Mouse (Mus musculus): Measurements from ENCODE around the gene Chst15. TPM values are rescaled to one million over a fixed set of nuclear protein-coding genes. Genes with fewer than 3 reads are reported as not detected.

Chst15 gene
- polyA plus RNA-seq, 1 experiment, result 1.8 TPM

DNA sequence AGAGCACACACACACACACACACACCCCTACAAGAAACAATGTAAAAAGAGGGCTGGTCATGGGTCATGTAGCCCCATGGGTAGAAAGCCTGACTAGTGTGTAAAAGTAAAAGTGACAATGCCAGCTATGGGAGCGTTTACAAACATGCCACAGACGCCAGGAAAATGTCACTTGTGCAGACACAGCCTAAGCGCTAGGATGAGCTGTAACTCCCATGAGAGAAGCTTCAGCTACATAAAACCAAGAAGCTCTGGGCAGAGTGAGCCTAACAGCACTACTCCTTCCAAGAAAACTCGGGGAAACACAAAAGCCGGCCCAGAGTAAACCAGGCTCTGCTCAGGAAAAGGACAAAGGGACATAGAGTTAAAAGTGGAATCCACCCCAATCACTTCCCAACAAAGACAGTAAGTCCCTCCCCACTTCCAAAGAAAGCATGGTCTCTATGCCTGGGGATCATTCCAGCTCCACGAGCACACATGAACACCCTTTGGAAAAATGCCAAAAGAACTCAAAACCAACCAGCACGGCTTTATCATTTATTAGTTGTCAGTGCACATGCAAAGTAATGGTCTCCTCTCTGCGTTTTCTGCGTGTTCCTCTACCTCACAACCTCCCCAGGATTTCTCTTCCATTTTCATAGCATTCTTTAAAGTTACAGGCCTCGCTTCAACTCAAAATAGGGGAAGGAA, 93.4 kb downstream of the Chst15 start:
- no peaks in the 10 kb centered on the region for H3K27me3 ChIP-seq (ENCODE audit: control insufficient read depth, insufficient read depth, low read length)
- no peak for TF ChIP-seq CTCF (IDR thresholded peaks at IDR 0.05; ENCODE audit: control insufficient read depth, insufficient read depth, insufficient replicate concordance, low read depth, low read length)
- no peak for TF ChIP-seq POLR2A (IDR thresholded peaks at IDR 0.05; ENCODE audit: control insufficient read depth, low read depth, low read length)
- no peaks in the 10 kb centered on the region for H3K4me1 ChIP-seq (ENCODE audit: control insufficient read depth, insufficient read depth, low read length)
- no peak overlapping the region for H3K27ac ChIP-seq (ENCODE audit: control insufficient read depth, insufficient read depth, low read depth, low read length)
- no peaks in the 10 kb centered on the region for H3K36me3 ChIP-seq (ENCODE audit: control insufficient read depth, insufficient read depth, low read length)
- no peak overlapping the region for H3K4me3 ChIP-seq (ENCODE audit: control insufficient read depth, low read depth, low read length)

DNA sequence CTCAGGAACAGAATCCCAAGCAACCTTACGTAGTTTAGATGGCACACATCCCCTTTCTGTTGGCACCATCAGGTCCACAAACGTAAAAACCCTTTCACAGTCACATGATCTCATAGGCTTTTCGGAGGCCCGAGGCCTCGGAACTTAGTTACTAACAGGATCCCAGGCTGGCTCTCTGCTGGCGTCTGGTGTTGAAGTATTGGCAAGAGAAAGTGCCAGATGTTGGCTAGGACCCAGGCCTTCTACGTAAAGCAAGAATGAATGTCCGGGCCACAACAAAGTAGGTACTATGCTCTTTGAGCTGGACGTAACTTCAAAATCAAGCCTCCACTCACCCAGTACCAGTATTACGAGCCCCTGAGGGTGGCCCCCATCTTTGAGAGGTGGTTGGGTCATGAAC, 103.0 kb downstream of the Chst15 start:
- no peaks in the 10 kb centered on the region for H3K27me3 ChIP-seq (ENCODE audit: control insufficient read depth, insufficient read depth, low read length)

DNA sequence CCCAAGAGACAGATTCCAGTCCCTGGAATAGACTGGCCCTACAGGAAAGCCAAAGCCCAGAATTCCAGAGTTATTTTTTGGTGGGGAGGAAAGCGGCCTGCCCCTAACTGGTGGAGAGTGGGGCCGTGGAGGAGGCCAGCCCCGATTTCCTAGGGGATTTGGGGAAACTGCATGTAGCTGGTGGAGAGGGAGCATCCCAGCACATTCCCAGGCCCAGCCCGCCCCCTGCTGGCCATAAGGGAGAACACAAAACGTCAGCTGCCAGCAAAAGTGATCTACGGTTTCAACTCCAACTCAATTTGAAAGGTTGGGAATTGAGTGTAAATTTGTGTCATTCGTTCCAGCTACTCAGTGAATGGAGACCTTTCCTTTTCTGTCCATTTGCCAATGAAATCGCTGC, 103.6 kb downstream of the Chst15 start:
- TF ChIP-seq CTCF (IDR thresholded peaks at IDR 0.05; ENCODE audit: control insufficient read depth, insufficient read depth, insufficient replicate concordance, low read depth, low read length) (peak; percentile 89), POLR2A (IDR thresholded peaks at IDR 0.05; ENCODE audit: control insufficient read depth, low read depth, low read length) (no peak)
- Histone ChIP-seq H3K36me3 (ENCODE audit: control insufficient read depth, insufficient read depth, low read length) (no peaks in the 10 kb centered on the region), H3K27ac (ENCODE audit: control insufficient read depth, insufficient read depth, low read depth, low read length) (no peak overlapping the region), H3K4me3 (ENCODE audit: control insufficient read depth, low read depth, low read length) (no peak overlapping the region), H3K27me3 (ENCODE audit: control insufficient read depth, insufficient read depth, low read length) (no peaks in the 10 kb centered on the region), H3K4me1 (ENCODE audit: control insufficient read depth, insufficient read depth, low read length) (no peaks in the 10 kb centered on the region)

More for the DNA sequence above, 103.0 kb downstream of the Chst15 start:
- Histone ChIP-seq H3K27ac (ENCODE audit: control insufficient read depth, insufficient read depth, low read depth, low read length) (no peak overlapping the region), H3K4me3 (ENCODE audit: control insufficient read depth, low read depth, low read length) (no peak overlapping the region), H3K4me1 (ENCODE audit: control insufficient read depth, insufficient read depth, low read length) (no peaks in the 10 kb centered on the region), H3K36me3 (ENCODE audit: control insufficient read depth, insufficient read depth, low read length) (no peaks in the 10 kb centered on the region)
- no peak for TF ChIP-seq POLR2A (IDR thresholded peaks at IDR 0.05; ENCODE audit: control insufficient read depth, low read depth, low read length)
- TF ChIP-seq CTCF (IDR thresholded peaks at IDR 0.05; ENCODE audit: control insufficient read depth, insufficient read depth, insufficient replicate concordance, low read depth, low read length), result no peak

DNA sequence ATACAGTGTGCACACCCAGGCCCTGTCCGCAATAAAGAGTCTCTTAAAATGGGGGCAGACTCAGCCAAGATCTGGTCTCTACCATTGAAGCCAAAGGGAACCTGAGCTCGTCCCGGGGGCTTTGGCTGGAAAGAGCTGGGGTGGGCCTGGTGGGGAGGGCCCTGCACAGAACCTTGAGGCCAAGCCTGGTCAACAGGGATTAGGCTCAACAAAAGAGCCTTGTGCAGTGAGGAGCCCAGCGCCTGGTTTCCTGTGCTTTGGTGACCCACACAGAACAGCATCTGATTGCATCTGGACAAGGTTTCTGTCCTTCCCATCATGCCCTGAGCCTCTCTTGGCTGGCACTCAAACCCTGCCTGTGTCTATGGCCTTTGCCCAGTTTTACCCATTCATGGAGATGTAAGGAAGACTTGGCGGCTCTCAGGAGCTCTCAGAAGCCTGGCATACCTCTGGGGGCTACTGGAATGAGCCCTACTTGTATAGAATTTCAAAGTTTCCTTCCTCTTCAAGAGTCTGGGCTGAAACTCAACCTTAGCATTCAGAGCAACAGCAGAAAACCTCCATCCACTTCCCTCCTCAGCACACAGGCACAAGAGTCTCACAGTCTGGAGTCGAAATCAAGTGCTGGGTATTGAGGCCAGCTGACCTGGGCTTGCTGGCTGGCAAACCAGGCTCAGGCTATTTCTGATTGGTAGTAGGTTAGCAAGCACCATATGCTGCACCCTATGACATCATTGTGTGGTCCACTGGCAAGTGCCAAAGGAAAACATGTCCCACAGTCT, 104.9 kb downstream of the Chst15 start:
- Histone ChIP-seq H3K27ac (ENCODE audit: control insufficient read depth, insufficient read depth, low read depth, low read length) (no peak overlapping the region), H3K4me1 (ENCODE audit: control insufficient read depth, insufficient read depth, low read length) (no peaks in the 10 kb centered on the region), H3K27me3 (ENCODE audit: control insufficient read depth, insufficient read depth, low read length) (no peaks in the 10 kb centered on the region), H3K4me3 (ENCODE audit: control insufficient read depth, low read depth, low read length) (no peak overlapping the region), H3K36me3 (ENCODE audit: control insufficient read depth, insufficient read depth, low read length) (no peaks in the 10 kb centered on the region)
- TF ChIP-seq CTCF (IDR thresholded peaks at IDR 0.05; ENCODE audit: control insufficient read depth, insufficient read depth, insufficient replicate concordance, low read depth, low read length), result no peak
- TF ChIP-seq POLR2A (IDR thresholded peaks at IDR 0.05; ENCODE audit: control insufficient read depth, low read depth, low read length), result no peak

DNA sequence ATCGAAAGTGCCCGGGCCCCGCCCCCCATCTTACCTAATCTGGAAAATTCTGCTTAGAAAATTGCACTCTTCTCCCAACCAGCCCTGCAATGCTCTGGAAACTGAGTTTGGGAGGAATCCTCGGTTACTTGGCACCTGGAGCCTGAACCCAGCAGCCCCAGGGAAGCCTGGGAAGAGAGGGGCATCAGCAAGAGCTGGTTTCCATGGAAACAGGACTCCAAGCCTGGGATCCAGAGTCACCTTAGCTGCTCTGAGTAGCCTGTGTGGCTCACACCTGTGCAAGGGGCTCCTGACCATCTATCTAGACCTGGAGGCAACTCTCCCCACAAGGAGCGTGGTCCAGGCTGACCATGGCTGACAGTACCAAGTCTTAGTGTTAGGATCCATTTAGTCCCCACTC, 106.4 kb downstream of the Chst15 start:
- Histone ChIP-seq H3K4me1 (ENCODE audit: control insufficient read depth, insufficient read depth, low read length) (no peaks in the 10 kb centered on the region), H3K27me3 (ENCODE audit: control insufficient read depth, insufficient read depth, low read length) (no peaks in the 10 kb centered on the region), H3K36me3 (ENCODE audit: control insufficient read depth, insufficient read depth, low read length) (no peaks in the 10 kb centered on the region), H3K27ac (ENCODE audit: control insufficient read depth, insufficient read depth, low read depth, low read length) (no peak overlapping the region), H3K4me3 (ENCODE audit: control insufficient read depth, low read depth, low read length) (no peak overlapping the region)
- TF ChIP-seq CTCF (IDR thresholded peaks at IDR 0.05; ENCODE audit: control insufficient read depth, insufficient read depth, insufficient replicate concordance, low read depth, low read length) (no peak), POLR2A (IDR thresholded peaks at IDR 0.05; ENCODE audit: control insufficient read depth, low read depth, low read length) (no peak)

DNA sequence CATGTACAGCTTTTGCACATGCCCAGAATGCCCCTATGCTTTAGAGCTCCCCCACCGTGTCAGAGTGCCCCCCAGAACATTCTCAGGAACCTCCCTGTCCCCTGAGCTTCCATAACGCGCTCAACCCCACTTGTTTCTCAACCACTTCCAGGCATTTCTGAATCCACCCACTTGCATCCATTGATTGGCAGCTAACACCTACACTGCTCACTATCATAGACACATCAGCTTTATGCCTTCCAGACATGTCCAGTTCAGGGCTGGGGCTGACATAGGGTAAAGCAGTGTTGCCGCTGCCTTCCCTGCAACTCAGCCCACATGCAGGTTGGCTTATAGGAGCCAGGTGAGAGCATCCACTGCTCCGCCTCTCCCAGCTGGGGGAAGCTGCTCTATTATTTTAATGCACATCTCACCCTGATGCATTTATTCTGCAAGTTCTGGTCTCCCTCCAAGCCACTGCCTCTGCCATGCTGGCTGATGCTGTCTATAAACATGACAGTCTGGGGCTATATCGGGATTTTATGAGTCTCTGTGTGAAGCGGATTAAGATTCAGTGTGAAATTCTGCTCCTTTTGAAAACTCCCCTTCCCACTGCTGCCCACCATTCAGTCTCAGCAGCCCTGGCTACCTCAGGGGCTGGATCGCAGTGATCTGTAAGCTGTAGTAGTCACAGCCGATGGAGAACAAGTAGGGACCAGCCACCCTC, 107.9 kb downstream of the Chst15 start:
- Histone ChIP-seq H3K36me3 (ENCODE audit: control insufficient read depth, insufficient read depth, low read length) (no peaks in the 10 kb centered on the region), H3K27me3 (ENCODE audit: control insufficient read depth, insufficient read depth, low read length) (no peaks in the 10 kb centered on the region), H3K4me1 (ENCODE audit: control insufficient read depth, insufficient read depth, low read length) (no peaks in the 10 kb centered on the region), H3K27ac (ENCODE audit: control insufficient read depth, insufficient read depth, low read depth, low read length) (no peak overlapping the region), H3K4me3 (ENCODE audit: control insufficient read depth, low read depth, low read length) (no peak overlapping the region)
- TF ChIP-seq POLR2A (IDR thresholded peaks at IDR 0.05; ENCODE audit: control insufficient read depth, low read depth, low read length) (no peak), CTCF (IDR thresholded peaks at IDR 0.05; ENCODE audit: control insufficient read depth, insufficient read depth, insufficient replicate concordance, low read depth, low read length) (no peak)

DNA sequence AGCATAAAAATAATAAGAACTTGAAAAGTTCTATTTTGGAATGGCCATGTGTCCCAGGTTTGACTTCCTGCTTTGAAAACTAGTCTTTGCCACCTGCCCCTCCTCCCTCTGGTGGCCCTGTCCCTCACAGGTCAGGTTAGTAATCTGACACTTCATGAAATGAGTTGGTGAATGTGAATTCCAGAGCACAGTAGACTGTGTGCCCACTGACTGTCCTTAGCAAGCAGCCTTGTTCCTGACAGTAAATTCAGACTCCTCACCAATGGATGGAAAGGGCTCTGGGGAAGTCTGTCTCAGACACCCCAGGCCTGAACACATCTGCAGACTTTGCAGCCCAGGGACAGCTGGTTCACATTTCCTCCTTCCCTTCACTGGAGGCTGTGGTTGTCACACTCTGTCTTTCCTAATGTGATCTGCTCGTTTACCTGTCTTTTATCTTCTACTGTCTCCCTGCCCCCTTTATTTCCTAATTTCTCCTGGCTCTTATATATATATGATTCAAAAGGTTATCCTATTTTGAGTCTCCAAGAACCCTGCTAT, 112.9 kb downstream of the Chst15 start:
- H3K4me1 ChIP-seq (ENCODE audit: control insufficient read depth, insufficient read depth, low read length), result no peaks in the 10 kb centered on the region
- no peak overlapping the region for H3K4me3 ChIP-seq (ENCODE audit: control insufficient read depth, low read depth, low read length)
- no peak for TF ChIP-seq CTCF (IDR thresholded peaks at IDR 0.05; ENCODE audit: control insufficient read depth, insufficient read depth, insufficient replicate concordance, low read depth, low read length)
- no peak for TF ChIP-seq POLR2A (IDR thresholded peaks at IDR 0.05; ENCODE audit: control insufficient read depth, low read depth, low read length)
- no peak overlapping the region for H3K27ac ChIP-seq (ENCODE audit: control insufficient read depth, insufficient read depth, low read depth, low read length)
- H3K27me3 ChIP-seq (ENCODE audit: control insufficient read depth, insufficient read depth, low read length), result no peaks in the 10 kb centered on the region
- no peaks in the 10 kb centered on the region for H3K36me3 ChIP-seq (ENCODE audit: control insufficient read depth, insufficient read depth, low read length)
